In genomic region chr7:113513963-113514649, GRCm38 (mm10) we compare ENCODE assay signal across 8 mouse cellular contexts. TPM values are rescaled to one million over a fixed set of nuclear protein-coding genes. Genes with fewer than 3 reads are reported as not detected.
A peak's percentile ranks its signal among the peaks of the same experiment; 100 is the strongest.
DNase-seq lines count a peak whose midpoint lies in the region; ATAC-seq lines count a peak whose summit lies in the region.

No protein-coding gene starts in this region.

- no peaks in the 10 kb centered on the region for H3K36me3 ChIP-seq in embryonic facial prominence, embryonic 11.5 days (replicated peaks; ENCODE audit: control insufficient read depth, insufficient read depth, low read depth, low read length)

- H3K4me3 ChIP-seq in embryonic facial prominence, embryonic 11.5 days (ENCODE audit: low read depth, low read length), result peak overlapping the region; percentile 97

- WGBS in embryonic facial prominence, embryonic 11.5 days, result under 1% methylated on average over 37 of the region's 45 CpGs

- peak; percentile 40 for DNase-seq in kidney, adult 9 months
- no peak for DNase-seq in kidney, postnatal 10 days
- peak; percentile 58 for DNase-seq in ES-CJ7 (ENCODE audit: low read depth, low spot score)
- DNase-seq in embryonic facial prominence, embryonic 11.5 days (ENCODE audit: low spot score), result peak; percentile 56
- no peak for DNase-seq in cerebellum, postnatal 10 days
- no peak for DNase-seq in cerebellum, adult 11-12 months

- H3K27ac ChIP-seq in embryonic facial prominence, embryonic 11.5 days (replicated peaks; ENCODE audit: low read depth, low read length), result peak overlapping the region; percentile 78

- no peaks in the 10 kb centered on the region for H3K9me3 ChIP-seq in embryonic facial prominence, embryonic 11.5 days (replicated peaks; ENCODE audit: control insufficient read depth, low read length)

- peak overlapping the region; percentile 78 for H3K4me2 ChIP-seq in embryonic facial prominence, embryonic 11.5 days (ENCODE audit: low read depth, low read length)

- peak overlapping the region; percentile 93 for H3K9ac ChIP-seq in embryonic facial prominence, embryonic 11.5 days (replicated peaks; ENCODE audit: low read length)

- no peaks in the 10 kb centered on the region for H3K4me1 ChIP-seq in embryonic facial prominence, embryonic 11.5 days (ENCODE audit: control insufficient read depth, insufficient read depth, low read length)

- peak; percentile 60 for ATAC-seq in embryonic facial prominence, embryonic 11.5 days (replicated peaks; ENCODE audit: insufficient number of reproducible peaks, low FRiP score, low TSS enrichment, low read depth)
- peak; percentile 35 for ATAC-seq in inflammation-experienced regulatory T-cells, adult 6 months
- ATAC-seq in megakaryocyte-erythroid progenitor cell, adult 5-6 weeks (replicated peaks; ENCODE audit: low FRiP score, low TSS enrichment, poor library complexity, severe bottlenecking), result 0 out of 2 replicates have a peak, but pooled peaks have one; percentile 10

- no peaks in the 10 kb centered on the region for H3K27me3 ChIP-seq in embryonic facial prominence, embryonic 11.5 days (ENCODE audit: control insufficient read depth, insufficient read depth, low read length)

RNA-seq across cellular contexts. Expression of gene Far1, which starts 0.5 kb away (rescaled TPM):
- 82.5 and 92.3 TPM in 2 replicates for polyA plus RNA-seq in embryonic facial prominence, embryonic 11.5 days (2014; fragmentation: Nextera tagmentation; extraction: Ambion mirVana)
- 100 to 1,000 TPM in 1 of 3 experiments, 10 to 100 TPM in 2; 74.7 to 134 (median 82.4) TPM for polyA plus RNA-seq in inflammation-experienced regulatory T-cells, adult 6 months (2017; shearing (Covaris generic))
- 93.3 and 99.3 TPM in 2 replicates for total RNA-seq in megakaryocyte-erythroid progenitor cell, adult 5-6 weeks (2014; fragmentation: Nextera tagmentation)
- 79.9 and 107 TPM in 2 replicates for total RNA-seq in megakaryocyte-erythroid progenitor cell, adult 5-6 weeks (2017)

Comparison
In these comparisons a context has a peak if more than half of its experiments do, and no peak if none do; other contexts are left out.
1. DNase-seq: peak in kidney, adult 9 months (single experiment), ES-CJ7 (single experiment) and embryonic facial prominence, embryonic 11.5 days (single experiment); none in kidney, postnatal 10 days (single experiment), cerebellum, postnatal 10 days (0 of 2) and cerebellum, adult 11-12 months (single experiment).
2. ATAC-seq: peak in every context shown above with its lines; median percentile 60 in embryonic facial prominence, embryonic 11.5 days; 35 in inflammation-experienced regulatory T-cells, adult 6 months; 10 in megakaryocyte-erythroid progenitor cell, adult 5-6 weeks.